Mouse (Mus musculus): ENCODE data around the gene Them5. TPM values are rescaled to one million over a fixed set of nuclear protein-coding genes. Genes with fewer than 3 reads are reported as not detected.

Gene Them5
- polyA plus RNA-seq, 1 experiment from 2014 or later: not detected

- Histone ChIP-seq H3K4me2 (replicated peaks) (no peak overlapping the region), H3K9me3 (ENCODE audit: control insufficient read depth, low read length) (no peaks in the 10 kb centered on the region), H3K27ac (no peak overlapping the region), H3K4me1 (replicated peaks; ENCODE audit: control insufficient read depth, insufficient read depth, low read length) (no peaks in the 10 kb centered on the region), H3K4me3 (replicated peaks; ENCODE audit: low read length) (no peak overlapping the region), H3K9ac (no peak overlapping the region), H3K27me3 (ENCODE audit: control insufficient read depth, insufficient read depth, low read length) (no peaks in the 10 kb centered on the region), H3K36me3 (replicated peaks; ENCODE audit: control insufficient read depth, insufficient read depth) (no peaks in the 10 kb centered on the region)
- 86% methylated on average over 3 of the region's 3 CpGs for WGBS
- ATAC-seq (ENCODE audit: low FRiP score) (no peak), DNase-seq (ENCODE audit: low spot score) (no peak)
Observed at GRCm38 (mm10) chr3:94338522-94338921, 3.4 kb upstream of the Them5 start.

- Histone ChIP-seq H3K9ac (no peak overlapping the region), H3K27me3 (ENCODE audit: control insufficient read depth, insufficient read depth, low read length) (no peaks in the 10 kb centered on the region), H3K4me1 (replicated peaks; ENCODE audit: control insufficient read depth, insufficient read depth, low read length) (no peaks in the 10 kb centered on the region), H3K9me3 (ENCODE audit: control insufficient read depth, low read length) (no peaks in the 10 kb centered on the region), H3K36me3 (replicated peaks; ENCODE audit: control insufficient read depth, insufficient read depth) (no peaks in the 10 kb centered on the region), H3K4me3 (replicated peaks; ENCODE audit: low read length) (no peak overlapping the region), H3K4me2 (replicated peaks) (no peak overlapping the region), H3K27ac (no peak overlapping the region)
- ATAC-seq (ENCODE audit: low FRiP score) (no peak), DNase-seq (ENCODE audit: low spot score) (no peak)
- WGBS: 56% methylated on average over 1 of the region's 1 CpGs
Observed at GRCm38 (mm10) chr3:94342552-94342951, 653 bp downstream of the Them5 start.

- no peak overlapping the region for H3K4me2 ChIP-seq (replicated peaks)
- no peak for DNase-seq (ENCODE audit: low spot score)
- no peaks in the 10 kb centered on the region for H3K27me3 ChIP-seq (ENCODE audit: control insufficient read depth, insufficient read depth, low read length)
- no peak overlapping the region for H3K9ac ChIP-seq
- no peak overlapping the region for H3K4me3 ChIP-seq (replicated peaks; ENCODE audit: low read length)
- H3K36me3 ChIP-seq (replicated peaks; ENCODE audit: control insufficient read depth, insufficient read depth): no peaks in the 10 kb centered on the region
- no peaks in the 10 kb centered on the region for H3K4me1 ChIP-seq (replicated peaks; ENCODE audit: control insufficient read depth, insufficient read depth, low read length)
- H3K27ac ChIP-seq: no peak overlapping the region
- no peak for ATAC-seq (ENCODE audit: low FRiP score)
- WGBS: 92% methylated on average over 2 of the region's 2 CpGs
- no peaks in the 10 kb centered on the region for H3K9me3 ChIP-seq (ENCODE audit: control insufficient read depth, low read length)
Observed at GRCm38 (mm10) chr3:94344182-94344581, 2.3 kb downstream of the Them5 start.

- ATAC-seq (ENCODE audit: low FRiP score) (no peak), DNase-seq (ENCODE audit: low spot score) (no peak)
- H3K9ac ChIP-seq: no peak overlapping the region
- H3K4me1 ChIP-seq (replicated peaks; ENCODE audit: control insufficient read depth, insufficient read depth, low read length): no peaks in the 10 kb centered on the region
- H3K4me3 ChIP-seq (replicated peaks; ENCODE audit: low read length): no peak overlapping the region
- no peak overlapping the region for H3K27ac ChIP-seq
- no peaks in the 10 kb centered on the region for H3K36me3 ChIP-seq (replicated peaks; ENCODE audit: control insufficient read depth, insufficient read depth)
- H3K4me2 ChIP-seq (replicated peaks): no peak overlapping the region
- H3K9me3 ChIP-seq (ENCODE audit: control insufficient read depth, low read length): no peaks in the 10 kb centered on the region
- 75% methylated on average over 3 of the region's 3 CpGs for WGBS
- H3K27me3 ChIP-seq (ENCODE audit: control insufficient read depth, insufficient read depth, low read length): no peaks in the 10 kb centered on the region
Observed at GRCm38 (mm10) chr3:94344897-94345296, 3.0 kb downstream of the Them5 start.

GRCm38 (mm10) chr3:94348146-94348545 is 6.2 kb downstream of the Them5 start:
- Histone ChIP-seq H3K27ac (no peak overlapping the region), H3K4me3 (replicated peaks; ENCODE audit: low read length) (no peak overlapping the region), H3K4me1 (replicated peaks; ENCODE audit: control insufficient read depth, insufficient read depth, low read length) (no peaks in the 10 kb centered on the region), H3K9ac (no peak overlapping the region), H3K9me3 (ENCODE audit: control insufficient read depth, low read length) (no peaks in the 10 kb centered on the region), H3K27me3 (ENCODE audit: control insufficient read depth, insufficient read depth, low read length) (no peaks in the 10 kb centered on the region), H3K36me3 (replicated peaks; ENCODE audit: control insufficient read depth, insufficient read depth) (no peaks in the 10 kb centered on the region), H3K4me2 (replicated peaks) (no peak overlapping the region)
- no peak for ATAC-seq (ENCODE audit: low FRiP score)
- DNase-seq (ENCODE audit: low spot score): no peak
- WGBS: 81% methylated on average over 2 of the region's 2 CpGs

GRCm38 (mm10) chr3:94360812-94361211 is 18.9 kb downstream of the Them5 start:
- H3K4me1 ChIP-seq (replicated peaks; ENCODE audit: control insufficient read depth, insufficient read depth, low read length): peaks cover 4% of the 10 kb centered on the region; the same call in 1 of the 2 replicates
- 0 out of 2 replicates have a peak, but pooled peaks cover 4% of the 10 kb centered on the region for H3K27me3 ChIP-seq (ENCODE audit: control insufficient read depth, insufficient read depth, low read length)
- no peak overlapping the region for H3K9ac ChIP-seq
- H3K9me3 ChIP-seq (ENCODE audit: control insufficient read depth, low read length): no peaks in the 10 kb centered on the region
- no peaks in the 10 kb centered on the region for H3K36me3 ChIP-seq (replicated peaks; ENCODE audit: control insufficient read depth, insufficient read depth)
- no peak overlapping the region for H3K27ac ChIP-seq
- ATAC-seq (ENCODE audit: low FRiP score): no peak
- H3K4me3 ChIP-seq (replicated peaks; ENCODE audit: low read length): no peak overlapping the region
- WGBS: 9% methylated on average over 1 of the region's 1 CpGs
- no peak for DNase-seq (ENCODE audit: low spot score)
- no peak overlapping the region for H3K4me2 ChIP-seq (replicated peaks)

GRCm38 (mm10) chr3:94362138-94362537 is 20.2 kb downstream of the Them5 start, which contains the start of gene C2cd4d:
C2cd4d (plus strand) TSS chr3:94362438.
- H3K9me3 ChIP-seq (ENCODE audit: control insufficient read depth, low read length): no peaks in the 10 kb centered on the region
- DNase-seq (ENCODE audit: low spot score) (peak; percentile 26), ATAC-seq (ENCODE audit: low FRiP score) (no peak)
- peak within 1 kb of the TSS; percentile 60 for H3K4me3 ChIP-seq (replicated peaks; ENCODE audit: low read length)
- H3K27ac ChIP-seq: no peak within 1 kb of the TSS
- H3K36me3 ChIP-seq (replicated peaks; ENCODE audit: control insufficient read depth, insufficient read depth): no peaks in the 10 kb centered on the region
- WGBS: 28% methylated on average over 7 of the region's 7 CpGs
- 0 out of 2 replicates have a peak, but pooled peaks cover 4% of the 10 kb centered on the region for H3K27me3 ChIP-seq (ENCODE audit: control insufficient read depth, insufficient read depth, low read length)
- H3K4me2 ChIP-seq (replicated peaks): peak within 1 kb of the TSS; percentile 94
- peaks cover 4% of the 10 kb centered on the region; the same call in 1 of the 2 replicates for H3K4me1 ChIP-seq (replicated peaks; ENCODE audit: control insufficient read depth, insufficient read depth, low read length)
- H3K9ac ChIP-seq: peak within 1 kb of the TSS; percentile 87

- peak overlapping the region; percentile 87 for H3K9ac ChIP-seq
- peak overlapping the region; percentile 51 for H3K27ac ChIP-seq
- WGBS: 6% methylated on average over 85 of the region's 97 CpGs
- H3K27me3 ChIP-seq (ENCODE audit: control insufficient read depth, insufficient read depth, low read length): 0 out of 2 replicates have a peak, but pooled peaks cover 4% of the 10 kb centered on the region
- H3K4me1 ChIP-seq (replicated peaks; ENCODE audit: control insufficient read depth, insufficient read depth, low read length): peaks cover 4% of the 10 kb centered on the region; the same call in 1 of the 2 replicates
- peak; percentile 69 for ATAC-seq (ENCODE audit: low FRiP score)
- H3K36me3 ChIP-seq (replicated peaks; ENCODE audit: control insufficient read depth, insufficient read depth): no peaks in the 10 kb centered on the region
- peak overlapping the region; percentile 60 for H3K4me3 ChIP-seq (replicated peaks; ENCODE audit: low read length)
- peak; percentile 52 for DNase-seq (ENCODE audit: low spot score)
- H3K9me3 ChIP-seq (ENCODE audit: control insufficient read depth, low read length): no peaks in the 10 kb centered on the region
- H3K4me2 ChIP-seq (replicated peaks): peak overlapping the region; percentile 94
Observed at GRCm38 (mm10) chr3:94363291-94364153, 21.6 kb downstream of the Them5 start.

- Histone ChIP-seq H3K4me1 (replicated peaks; ENCODE audit: control insufficient read depth, insufficient read depth, low read length) (peaks cover 4% of the 10 kb centered on the region; the same call in 1 of the 2 replicates), H3K36me3 (replicated peaks; ENCODE audit: control insufficient read depth, insufficient read depth) (no peaks in the 10 kb centered on the region), H3K27ac (peak overlapping the region; percentile 51; the same call in 1 of the 2 replicates), H3K9ac (peak overlapping the region; percentile 87), H3K4me3 (replicated peaks; ENCODE audit: low read length) (peak overlapping the region; percentile 60), H3K27me3 (ENCODE audit: control insufficient read depth, insufficient read depth, low read length) (0 out of 2 replicates have a peak, but pooled peaks cover 4% of the 10 kb centered on the region), H3K9me3 (ENCODE audit: control insufficient read depth, low read length) (no peaks in the 10 kb centered on the region), H3K4me2 (replicated peaks) (peak overlapping the region; percentile 94)
- DNase-seq (ENCODE audit: low spot score): peak; percentile 25
- 4% methylated on average over 23 of the region's 23 CpGs for WGBS
- ATAC-seq (ENCODE audit: low FRiP score): peak; percentile 18
Observed at GRCm38 (mm10) chr3:94364154-94364526, 22.2 kb downstream of the Them5 start.

Measured in hindbrain, embryonic 14.5 days (tissue).